Mouse (Mus musculus): Measurements from ENCODE around the gene Rtn4r.
"Not testable (repeated sequence)": the region's sequence is repeated elsewhere in the genome, so short reads cannot be mapped to it uniquely, and the experiment has no call there.

Gene Rtn4r

GRCm38 (mm10) chr16:18191006-18191405 lies 63.6 kb downstream of the Rtn4r start:
- no peak for DNase-seq (ENCODE audit: extremely low read depth, low read depth)

- DNase-seq (ENCODE audit: extremely low read depth, low read depth) = no peak
These were observed 67.0 kb downstream of the Rtn4r start for GRCm38 (mm10) chr16:18194208-18194985.

GRCm38 (mm10) chr16:18195068-18195467 lies 67.6 kb downstream of the Rtn4r start:
- DNase-seq (ENCODE audit: extremely low read depth, low read depth) = no peak

- DNase-seq (ENCODE audit: extremely low read depth, low read depth) = not testable (repeated sequence)
These were observed 68.1 kb downstream of the Rtn4r start for GRCm38 (mm10) chr16:18195561-18195960.

- no peak for DNase-seq (ENCODE audit: extremely low read depth, low read depth)
These were observed 70.4 kb downstream of the Rtn4r start for GRCm38 (mm10) chr16:18197881-18198280.

- no peak for DNase-seq (ENCODE audit: extremely low read depth, low read depth)
These were observed 71.1 kb downstream of the Rtn4r start for GRCm38 (mm10) chr16:18198365-18199098.

GRCm38 (mm10) chr16:18200062-18200461 lies 72.6 kb downstream of the Rtn4r start:
- DNase-seq (ENCODE audit: extremely low read depth, low read depth) = no peak

GRCm38 (mm10) chr16:18201620-18202019 lies 74.2 kb downstream of the Rtn4r start:
- DNase-seq (ENCODE audit: extremely low read depth, low read depth) = no peak
